Mouse (Mus musculus): ENCODE measurements at regions not wholly inside any gene's neighbourhood (a gene's known extent, or its start where the extent isn't known, plus 50 kb on each side); places are given as distances from the start of the nearest gene placed in this dataset.

GRCm38 (mm10) chr3:54504997-54505396, 144.1 kb downstream of the Postn start:
- 64% methylated on average over 3 of the region's 3 CpGs for WGBS
- Histone ChIP-seq H3K4me1 (replicated peaks) (no peaks in the 10 kb centered on the region), H3K27ac (replicated peaks) (no peak overlapping the region), H3K9me3 (no peaks in the 10 kb centered on the region), H3K9ac (no peak overlapping the region), H3K27me3 (no peaks in the 10 kb centered on the region), H3K36me3 (no peaks in the 10 kb centered on the region), H3K4me2 (no peak overlapping the region), H3K4me3 (no peak overlapping the region)
- ATAC-seq (ENCODE audit: low read depth): no peak

GRCm38 (mm10) chr3:54507575-54507974, 146.7 kb downstream of the Postn start:
- H3K9me3 ChIP-seq: no peaks in the 10 kb centered on the region
- no peak overlapping the region for H3K27ac ChIP-seq (replicated peaks)
- no peak overlapping the region for H3K9ac ChIP-seq
- 92% methylated on average over 1 of the region's 1 CpGs for WGBS
- H3K36me3 ChIP-seq: no peaks in the 10 kb centered on the region
- ATAC-seq (ENCODE audit: low read depth): no peak
- H3K4me2 ChIP-seq: no peak overlapping the region
- no peaks in the 10 kb centered on the region for H3K27me3 ChIP-seq
- H3K4me3 ChIP-seq: no peak overlapping the region
- H3K4me1 ChIP-seq (replicated peaks): no peaks in the 10 kb centered on the region

- Histone ChIP-seq H3K9ac (no peak overlapping the region), H3K27me3 (no peaks in the 10 kb centered on the region), H3K4me2 (no peak overlapping the region), H3K4me1 (replicated peaks) (no peaks in the 10 kb centered on the region), H3K9me3 (no peaks in the 10 kb centered on the region), H3K4me3 (no peak overlapping the region), H3K36me3 (no peaks in the 10 kb centered on the region), H3K27ac (replicated peaks) (no peak overlapping the region)
- no peak for ATAC-seq (ENCODE audit: low read depth)
- WGBS: 79% methylated on average over 5 of the region's 5 CpGs
Observed at GRCm38 (mm10) chr3:54508906-54509305, 148.0 kb downstream of the Postn start.

GRCm38 (mm10) chr3:54517251-54517650, 156.3 kb downstream of the Postn start:
- H3K4me3 ChIP-seq: no peak overlapping the region
- no peaks in the 10 kb centered on the region for H3K4me1 ChIP-seq (replicated peaks)
- H3K36me3 ChIP-seq: no peaks in the 10 kb centered on the region
- ATAC-seq (ENCODE audit: low read depth): no peak
- 87% methylated on average over 3 of the region's 3 CpGs for WGBS
- H3K27me3 ChIP-seq: no peaks in the 10 kb centered on the region
- H3K27ac ChIP-seq (replicated peaks): no peak overlapping the region
- H3K9me3 ChIP-seq: 0 out of 2 replicates have a peak, but pooled peaks cover 12% of the 10 kb centered on the region
- H3K9ac ChIP-seq: no peak overlapping the region
- no peak overlapping the region for H3K4me2 ChIP-seq

GRCm38 (mm10) chr3:54522716-54523115, 161.8 kb downstream of the Postn start:
- H3K4me1 ChIP-seq (replicated peaks): no peaks in the 10 kb centered on the region
- WGBS: 89% methylated on average over 2 of the region's 2 CpGs
- peaks cover 18% of the 10 kb centered on the region for H3K9me3 ChIP-seq

GRCm38 (mm10) chr3:54526618-54527017, 165.7 kb downstream of the Postn start:
- Histone ChIP-seq H3K4me3 (no peak overlapping the region), H3K27ac (replicated peaks) (no peak overlapping the region), H3K9ac (no peak overlapping the region), H3K27me3 (no peaks in the 10 kb centered on the region), H3K4me1 (replicated peaks) (no peaks in the 10 kb centered on the region), H3K36me3 (no peaks in the 10 kb centered on the region), H3K4me2 (no peak overlapping the region), H3K9me3 (peaks cover 8% of the 10 kb centered on the region)
- ATAC-seq (ENCODE audit: low read depth): no peak
- WGBS: 77% methylated on average over 4 of the region's 4 CpGs

More at GRCm38 (mm10) chr3:54522716-54523115, 161.8 kb downstream of the Postn start:
- Histone ChIP-seq H3K36me3 (no peaks in the 10 kb centered on the region), H3K27me3 (no peaks in the 10 kb centered on the region), H3K27ac (replicated peaks) (no peak overlapping the region), H3K9ac (no peak overlapping the region), H3K4me3 (no peak overlapping the region), H3K4me2 (no peak overlapping the region)
- no peak for ATAC-seq (ENCODE audit: low read depth)

- H3K4me1 ChIP-seq (replicated peaks): no peaks in the 10 kb centered on the region
- no peak overlapping the region for H3K4me2 ChIP-seq
- H3K27ac ChIP-seq (replicated peaks): no peak overlapping the region
- H3K9me3 ChIP-seq: peaks cover 8% of the 10 kb centered on the region
- H3K27me3 ChIP-seq: no peaks in the 10 kb centered on the region
- no peak overlapping the region for H3K4me3 ChIP-seq
- H3K36me3 ChIP-seq: no peaks in the 10 kb centered on the region
- H3K9ac ChIP-seq: no peak overlapping the region
- WGBS: 81% methylated on average over 3 of the region's 3 CpGs
- no peak for ATAC-seq (ENCODE audit: low read depth)
Observed at GRCm38 (mm10) chr3:54528292-54528691, 164.3 kb upstream of the Supt20 start.

GRCm38 (mm10) chr3:54530251-54530650, 162.4 kb upstream of the Supt20 start:
- Histone ChIP-seq H3K4me2 (no peak overlapping the region), H3K4me3 (no peak overlapping the region), H3K9ac (no peak overlapping the region), H3K9me3 (peaks cover 8% of the 10 kb centered on the region), H3K36me3 (no peaks in the 10 kb centered on the region), H3K27ac (replicated peaks) (no peak overlapping the region), H3K27me3 (no peaks in the 10 kb centered on the region), H3K4me1 (replicated peaks) (no peaks in the 10 kb centered on the region)
- WGBS: 63% methylated on average over 6 of the region's 6 CpGs
- no peak for ATAC-seq (ENCODE audit: low read depth)

- Histone ChIP-seq H3K9me3 (no peaks in the 10 kb centered on the region), H3K4me1 (replicated peaks) (no peaks in the 10 kb centered on the region), H3K9ac (no peak overlapping the region), H3K36me3 (no peaks in the 10 kb centered on the region), H3K27ac (replicated peaks) (no peak overlapping the region), H3K4me2 (no peak overlapping the region), H3K4me3 (no peak overlapping the region), H3K27me3 (no peaks in the 10 kb centered on the region)
- WGBS: 90% methylated on average over 7 of the region's 7 CpGs
- no peak for ATAC-seq (ENCODE audit: low read depth)
Observed at GRCm38 (mm10) chr3:54535361-54535760, 157.2 kb upstream of the Supt20 start.

GRCm38 (mm10) chr3:54538055-54538454, 154.6 kb upstream of the Supt20 start:
- ATAC-seq (ENCODE audit: low read depth): no peak
- Histone ChIP-seq H3K4me2 (no peak overlapping the region), H3K4me3 (no peak overlapping the region), H3K9me3 (peaks cover 4% of the 10 kb centered on the region; the same call in 1 of the 2 replicates), H3K4me1 (replicated peaks) (no peaks in the 10 kb centered on the region), H3K36me3 (no peaks in the 10 kb centered on the region), H3K27me3 (no peaks in the 10 kb centered on the region), H3K9ac (no peak overlapping the region), H3K27ac (replicated peaks) (no peak overlapping the region)
- 45% methylated on average over 3 of the region's 3 CpGs for WGBS

- Histone ChIP-seq H3K4me3 (no peak overlapping the region), H3K36me3 (no peaks in the 10 kb centered on the region), H3K27me3 (no peaks in the 10 kb centered on the region), H3K27ac (replicated peaks) (no peak overlapping the region), H3K4me2 (no peak overlapping the region), H3K4me1 (replicated peaks) (no peaks in the 10 kb centered on the region), H3K9me3 (peaks cover 6% of the 10 kb centered on the region; the same call in 1 of the 2 replicates), H3K9ac (no peak overlapping the region)
- WGBS: 76% methylated on average over 3 of the region's 3 CpGs
- no peak for ATAC-seq (ENCODE audit: low read depth)
Observed at GRCm38 (mm10) chr3:54540540-54541080, 152.0 kb upstream of the Supt20 start.

GRCm38 (mm10) chr3:54541389-54541788, 151.2 kb upstream of the Supt20 start:
- Histone ChIP-seq H3K27me3 (no peaks in the 10 kb centered on the region), H3K4me2 (no peak overlapping the region), H3K9ac (no peak overlapping the region), H3K4me1 (replicated peaks) (no peaks in the 10 kb centered on the region), H3K9me3 (peaks cover 6% of the 10 kb centered on the region; the same call in 1 of the 2 replicates), H3K36me3 (no peaks in the 10 kb centered on the region), H3K4me3 (no peak overlapping the region), H3K27ac (replicated peaks) (no peak overlapping the region)
- no peak for ATAC-seq (ENCODE audit: low read depth)
- WGBS: 87% methylated on average over 5 of the region's 5 CpGs

- ATAC-seq (ENCODE audit: low read depth): no peak
- H3K27me3 ChIP-seq: no peaks in the 10 kb centered on the region
Observed at GRCm38 (mm10) chr3:54545393-54545792, 147.2 kb upstream of the Supt20 start.

More at GRCm38 (mm10) chr3:54545393-54545792, 147.2 kb upstream of the Supt20 start:
- no peak overlapping the region for H3K27ac ChIP-seq (replicated peaks)
- peaks cover 6% of the 10 kb centered on the region; the same call in 1 of the 2 replicates for H3K9me3 ChIP-seq
- H3K4me1 ChIP-seq (replicated peaks): no peaks in the 10 kb centered on the region
- H3K4me2 ChIP-seq: no peak overlapping the region
- no peak overlapping the region for H3K4me3 ChIP-seq
- H3K36me3 ChIP-seq: no peaks in the 10 kb centered on the region
- H3K9ac ChIP-seq: no peak overlapping the region

Data from neural tube, embryonic 13.5 days (tissue).